Mouse (Mus musculus) mouse embryonic stem cell (cell line): ENCODE measurements around the gene P4ha1.
"Not testable (repeated sequence)": the region's sequence is repeated elsewhere in the genome, so short reads cannot be mapped to it uniquely, and the experiment has no call there.

ENCODE experiments used
- in situ Hi-C, 2 experiments: fragments of 300-500 bp; cut with MboI; formaldehyde crosslinking; loops; 1 replicate in 1 of 2; 3 replicates in 1 of 2; pipeline ENCODE4 v1.14.3; 2019 to 2020; ENCODE audit warnings: low sequenced_read_pairs in 2 of 2, low pct_unique_long_range_greater_than_20kb in 1 of 2, mixed read lengths in 1 of 2; ENCODE audit not compliant: unreplicated experiment in 1 of 2

Gene P4ha1

DNA sequence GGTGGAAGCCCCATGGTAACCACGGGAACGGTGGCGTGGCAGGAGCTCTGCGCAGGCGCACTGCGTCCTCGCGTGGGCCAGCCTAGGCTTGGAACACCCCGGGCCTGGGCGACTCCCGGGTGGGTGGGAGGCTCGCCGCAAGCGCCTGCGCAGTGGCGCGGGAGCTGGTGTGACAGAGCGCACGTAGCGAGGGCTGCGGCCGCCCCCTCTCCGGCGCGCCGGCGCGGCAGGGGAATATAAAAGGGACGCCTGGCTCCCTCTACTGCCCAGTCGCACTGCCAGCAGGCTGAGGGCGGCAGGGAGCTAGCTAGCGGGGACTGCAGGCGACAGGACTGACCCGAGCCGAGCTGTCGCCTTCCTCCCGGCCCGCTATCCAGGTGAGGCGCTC, at the start of gene P4ha1:
P4ha1 (plus strand) TSS at position 197 of the 388 bp plus-strand sequence.
- in situ Hi-C loops: no loop called here

DNA sequence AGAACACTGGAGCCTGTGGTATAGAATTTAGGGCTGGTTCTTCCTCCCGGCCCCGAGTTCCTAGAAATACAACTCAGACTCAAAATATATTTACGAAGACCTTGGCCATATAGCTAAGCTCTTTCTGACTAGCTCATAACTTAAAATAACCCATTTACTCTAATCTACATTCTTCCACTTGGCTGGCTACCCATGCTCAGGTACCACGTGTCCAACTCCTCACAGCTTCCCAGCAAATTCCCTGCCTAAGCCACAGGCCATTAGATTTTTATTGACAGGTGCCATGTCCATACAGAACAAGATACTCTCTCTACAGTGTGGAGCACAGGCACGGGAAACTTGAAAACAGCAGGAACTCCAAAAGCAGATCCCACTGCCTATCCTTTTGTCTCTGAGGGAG, 47.4 kb upstream of the P4ha1 start:
- in situ Hi-C loops: loop anchor here in 1 of 2 experiments (25.0 kb wide), 1 partner anchor 463 kb away; the partner anchor contains the start of gene Sh3rf3

DNA sequence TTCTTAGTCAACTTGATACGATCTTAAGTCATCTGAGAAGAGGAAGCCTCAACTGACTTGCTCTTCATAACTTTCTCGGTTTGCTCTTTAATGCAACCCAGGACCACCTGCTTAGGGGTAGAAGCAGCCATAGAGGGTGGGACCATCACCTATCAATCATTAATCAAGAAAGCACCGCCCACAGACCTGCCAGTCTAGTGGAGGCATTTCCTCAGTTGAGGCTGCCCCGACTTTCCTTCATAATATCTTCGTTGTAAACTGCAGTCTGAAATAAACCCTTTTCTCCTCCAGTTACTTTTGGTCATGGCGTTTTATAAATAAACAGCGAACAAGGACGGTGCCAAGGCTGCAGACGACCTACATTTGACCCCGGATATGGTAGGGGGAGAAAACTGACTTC, 46.0 kb upstream of the P4ha1 start:
- in situ Hi-C loops: loop anchor here in 1 of 2 experiments (25.0 kb wide), 1 partner anchor 465 kb away; the partner anchor contains the start of gene Sh3rf3

DNA sequence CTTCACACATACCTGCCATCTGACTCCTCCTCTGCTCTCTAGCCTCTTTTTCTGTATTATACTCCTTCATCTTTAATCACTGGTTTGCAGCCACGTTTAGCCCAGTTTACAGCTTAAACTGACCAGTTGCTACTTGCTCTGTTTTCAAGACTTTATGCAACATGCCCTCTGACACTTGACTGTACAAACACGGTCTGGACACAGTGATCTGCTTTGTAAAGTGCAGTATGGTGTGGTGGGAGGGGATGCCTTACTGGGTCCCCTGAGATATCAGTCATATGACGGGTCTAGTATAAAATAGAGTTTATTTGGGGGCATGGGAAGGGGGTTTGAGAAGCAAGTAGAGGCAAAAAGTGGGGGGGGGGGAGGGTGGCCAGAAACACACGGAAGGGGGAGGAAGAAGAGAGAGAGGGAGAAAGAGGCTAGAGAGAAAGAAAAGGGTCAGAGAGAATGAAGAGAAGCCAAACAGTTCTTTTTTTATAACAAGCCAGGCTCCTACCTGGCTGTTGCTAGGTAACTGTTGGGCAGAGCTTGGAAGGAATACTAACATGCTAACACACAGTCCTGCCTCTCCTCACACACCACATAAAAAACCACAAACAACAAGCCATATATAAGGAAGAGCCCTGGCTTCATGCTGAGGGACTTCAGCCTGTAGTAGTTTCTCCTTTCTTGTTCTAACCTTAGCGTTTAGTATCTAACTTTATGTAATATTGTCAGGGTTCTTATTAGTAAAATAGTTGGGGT, 45.2 kb upstream of the P4ha1 start:
- in situ Hi-C loops: loop anchor here in 1 of 2 experiments (25.0 kb wide), 1 partner anchor 466 kb away; the partner anchor contains the start of gene Sh3rf3

DNA sequence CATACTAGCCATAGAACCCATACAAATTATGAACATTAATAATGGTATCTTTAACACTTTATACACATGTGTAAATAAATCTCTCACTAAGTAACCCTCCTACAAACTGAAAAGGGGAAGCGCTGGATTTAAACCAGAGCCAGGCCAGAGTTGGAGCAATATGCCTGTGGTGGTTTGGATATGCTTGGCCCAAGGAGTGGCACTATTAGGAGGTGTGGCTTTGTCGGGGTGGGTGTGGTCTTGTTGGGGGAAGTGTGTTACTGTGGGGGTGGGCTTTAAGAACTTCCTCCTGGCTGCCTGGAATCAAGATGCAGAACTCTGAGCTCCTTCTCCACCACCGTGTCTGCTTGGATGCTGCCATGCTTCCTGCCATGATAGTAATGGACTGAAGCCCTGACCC, 39.9 kb upstream of the P4ha1 start:
- in situ Hi-C loops: loop anchor here in 1 of 2 experiments (10.0 to 25.0 kb wide), 2 partner anchors 118 to 471 kb away; partner anchors contain the start of gene Sh3rf3

DNA sequence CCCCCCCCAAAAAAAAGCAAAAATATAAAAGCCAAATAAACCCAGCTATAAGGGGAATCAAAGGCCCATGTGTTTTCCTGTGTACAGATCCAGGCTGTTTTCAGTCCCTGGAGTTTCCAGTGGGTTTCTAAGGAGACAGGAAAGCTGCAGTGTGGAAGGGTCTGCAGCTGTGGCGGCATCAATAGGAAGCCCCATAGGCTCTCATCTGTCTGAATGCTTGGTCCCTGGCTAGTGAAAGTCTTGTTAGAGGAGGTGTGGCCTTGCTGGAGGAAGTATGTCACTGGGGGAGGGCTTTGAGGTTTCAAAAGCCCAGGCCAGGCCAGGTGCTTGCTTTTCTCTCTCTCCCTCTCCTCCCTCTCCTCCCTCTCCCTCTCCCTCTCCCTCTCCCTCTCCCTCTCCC, 39.3 kb upstream of the P4ha1 start:
- in situ Hi-C loops: loop anchor here in 1 of 2 experiments (10.0 to 25.0 kb wide), 2 partner anchors 119 to 471 kb away; partner anchors contain the start of gene Sh3rf3

DNA sequence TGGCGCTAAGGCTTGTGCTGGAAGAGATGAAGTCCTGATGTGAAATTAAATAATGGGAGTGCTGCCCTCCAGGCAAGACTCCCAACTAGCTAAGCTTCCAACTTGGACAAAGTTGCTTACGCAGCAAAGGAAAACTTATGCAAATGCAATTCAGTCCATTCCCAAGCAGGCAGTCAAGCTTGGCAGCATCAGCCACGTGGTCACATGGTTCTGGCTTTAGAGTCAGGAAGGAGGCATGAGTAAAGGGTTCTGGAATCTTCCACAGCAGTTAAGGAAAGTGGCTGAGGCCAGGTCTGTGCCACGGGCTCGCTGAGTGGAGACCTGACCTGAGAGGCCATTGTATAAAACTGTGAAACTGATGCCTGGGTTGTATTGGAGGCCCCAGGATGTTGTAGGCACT, 37.6 kb upstream of the P4ha1 start:
- in situ Hi-C loops: loop anchor here in 1 of 2 experiments (10.0 to 25.0 kb wide), 2 partner anchors 121 to 473 kb away; partner anchors contain the start of gene Sh3rf3

DNA sequence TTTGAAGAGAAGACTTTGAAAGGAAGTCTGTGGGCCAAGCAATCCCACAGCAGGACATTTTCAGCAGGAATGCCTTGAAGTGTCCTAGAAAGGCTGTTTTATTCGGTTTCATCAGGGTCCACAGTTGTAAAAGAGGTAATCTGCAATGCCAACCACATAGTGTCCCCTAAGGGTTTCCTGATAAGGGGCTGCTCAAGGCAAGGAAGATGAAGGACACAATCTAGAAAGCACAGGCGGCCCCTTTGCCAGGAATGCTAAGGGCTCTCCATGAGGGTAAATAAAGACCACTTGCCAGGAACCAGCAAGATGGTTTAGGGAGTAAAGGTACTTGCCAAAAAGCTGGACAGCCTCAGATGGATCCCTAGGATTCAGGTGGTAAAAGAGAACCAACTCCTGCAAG, 35.8 kb upstream of the P4ha1 start:
- in situ Hi-C loops: loop anchor here in 1 of 2 experiments (10.0 to 25.0 kb wide), 2 partner anchors 122 to 475 kb away; partner anchors contain the start of gene Sh3rf3

DNA sequence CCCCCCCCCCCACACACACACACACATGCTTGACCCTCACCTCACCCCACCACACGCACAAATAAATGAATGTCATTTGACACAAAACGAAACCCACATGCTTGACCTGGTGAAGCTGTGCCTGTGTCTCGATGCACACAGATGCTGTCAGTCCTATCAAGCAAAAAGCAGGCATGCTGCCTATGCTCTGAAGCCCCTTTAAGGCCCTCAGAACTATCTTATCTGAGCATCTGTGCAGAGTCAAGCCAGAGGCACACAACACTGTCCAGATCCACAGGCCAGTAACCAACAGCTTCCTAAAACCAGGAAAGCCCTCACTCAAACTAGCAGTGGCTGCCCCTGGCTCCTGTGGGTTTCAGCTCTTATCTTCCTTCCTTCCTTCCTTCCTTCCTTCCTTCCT, 35.4 kb upstream of the P4ha1 start:
- in situ Hi-C loops: loop anchor here in 1 of 2 experiments (10.0 to 25.0 kb wide), 2 partner anchors 123 to 475 kb away; partner anchors contain the start of gene Sh3rf3

DNA sequence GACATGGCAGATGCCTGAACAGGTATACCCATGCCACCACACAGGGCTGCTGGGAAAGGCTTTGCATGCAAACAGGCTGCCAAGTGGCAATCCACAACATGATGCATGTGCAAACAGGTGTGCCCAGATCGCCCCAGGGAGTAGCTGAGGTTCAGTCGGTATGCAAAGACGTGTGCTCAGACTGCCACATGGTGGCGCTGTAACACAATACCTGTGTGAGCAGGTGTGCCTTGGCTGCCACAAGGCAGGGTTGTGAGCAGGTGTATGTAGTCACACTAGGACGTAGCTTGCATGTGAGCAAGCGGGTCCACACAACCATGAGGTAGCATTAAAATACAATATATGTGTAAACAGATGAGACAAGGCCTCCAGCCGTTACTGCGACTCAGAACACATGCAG, 34.0 kb upstream of the P4ha1 start:
- in situ Hi-C loops: loop anchor here in 1 of 2 experiments (10.0 to 25.0 kb wide), 2 partner anchors 124 to 477 kb away; partner anchors contain the start of gene Sh3rf3

DNA sequence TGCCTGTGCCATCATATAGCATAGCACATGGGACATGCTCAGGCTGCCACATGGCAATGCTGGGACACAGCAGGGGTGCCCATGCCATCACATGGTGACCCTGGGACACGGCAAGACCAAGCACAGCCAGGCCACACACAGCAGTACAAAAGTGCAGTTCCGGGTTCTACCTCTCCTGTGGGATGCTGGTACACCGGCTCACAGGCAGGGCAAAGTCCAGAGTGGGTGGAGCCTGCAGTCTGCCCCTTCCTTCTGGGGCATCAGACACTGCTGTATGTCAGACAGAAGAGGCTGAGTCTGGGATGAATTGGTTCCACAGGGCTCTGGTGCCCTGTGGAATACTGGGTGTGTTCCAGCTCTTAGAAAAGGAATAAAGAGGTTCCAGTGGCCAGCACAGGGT, 31.6 kb upstream of the P4ha1 start:
- in situ Hi-C loops: loop anchor here in 1 of 2 experiments (25.0 kb wide), 1 partner anchor 479 kb away; the partner anchor contains the start of gene Sh3rf3

DNA sequence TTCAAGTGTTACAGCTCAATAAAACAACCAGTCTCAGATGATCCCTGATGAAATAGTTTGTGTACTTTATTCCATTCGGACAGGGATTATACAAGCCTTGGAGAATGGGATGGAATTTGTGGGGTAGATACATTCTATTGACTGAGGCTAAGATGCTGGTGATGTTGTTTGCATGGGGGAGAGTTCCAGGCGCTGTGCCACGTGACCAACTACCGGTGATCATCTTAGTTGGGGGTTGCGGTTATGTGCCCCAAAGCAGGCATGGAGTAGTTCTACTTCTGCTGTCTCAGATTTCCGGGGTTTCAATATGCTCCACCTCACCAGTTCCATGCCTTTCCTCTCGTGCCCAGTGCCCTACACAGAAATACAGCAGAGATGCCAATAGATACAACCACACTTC, 31.0 kb upstream of the P4ha1 start:
- in situ Hi-C loops: loop anchor here in 1 of 2 experiments (25.0 kb wide), 1 partner anchor 480 kb away; the partner anchor contains the start of gene Sh3rf3

DNA sequence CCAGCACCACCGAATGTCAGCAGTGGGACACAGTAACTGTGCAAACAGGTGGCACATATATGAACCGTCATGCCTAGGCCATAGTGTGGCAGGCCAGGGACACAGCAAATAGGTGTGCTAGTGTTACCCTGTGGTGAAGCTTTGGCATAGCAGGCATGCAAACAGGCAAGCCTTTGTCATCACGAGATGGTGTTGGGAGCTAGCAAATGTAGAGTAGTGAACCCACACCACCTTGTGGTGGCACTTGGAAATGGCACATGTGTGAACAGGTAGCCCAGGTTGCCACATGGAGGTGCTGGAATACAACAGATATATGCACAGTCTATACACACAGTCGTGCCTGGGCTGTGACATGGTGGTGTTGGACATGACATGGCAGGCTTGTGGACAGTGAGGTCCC, 30.5 kb upstream of the P4ha1 start:
- in situ Hi-C loops: loop anchor here in 1 of 2 experiments (25.0 kb wide), 1 partner anchor 480 kb away; the partner anchor contains the start of gene Sh3rf3

DNA sequence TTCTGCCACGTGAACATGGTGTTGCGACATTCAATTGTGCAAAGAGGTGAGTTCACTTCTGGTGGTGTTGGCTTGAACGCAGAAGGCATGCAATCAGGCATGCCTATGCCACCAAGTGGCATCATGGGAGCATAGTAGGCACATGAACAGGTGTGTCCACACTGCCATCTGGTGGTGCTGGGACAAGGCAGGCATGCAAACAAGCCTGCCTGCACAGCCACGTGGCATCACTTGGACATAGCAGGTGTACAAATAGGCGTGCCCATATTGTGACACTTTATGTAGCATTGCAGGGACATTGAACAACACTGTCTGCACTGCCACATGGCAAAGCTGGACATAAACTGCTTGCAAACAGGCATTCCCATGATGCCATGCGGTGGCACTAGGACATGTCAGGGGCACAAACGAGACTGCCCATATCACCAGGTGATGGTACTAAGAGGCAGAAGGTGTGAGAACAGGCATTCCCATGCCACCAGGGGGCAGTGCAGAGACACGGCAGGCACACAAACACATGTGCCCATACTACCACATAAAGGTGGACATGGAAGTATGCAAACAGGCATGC, 27.8 kb upstream of the P4ha1 start:
- in situ Hi-C loops: loop anchor here in 1 of 2 experiments (25.0 kb wide), 1 partner anchor 483 kb away; the partner anchor contains the start of gene Sh3rf3

DNA sequence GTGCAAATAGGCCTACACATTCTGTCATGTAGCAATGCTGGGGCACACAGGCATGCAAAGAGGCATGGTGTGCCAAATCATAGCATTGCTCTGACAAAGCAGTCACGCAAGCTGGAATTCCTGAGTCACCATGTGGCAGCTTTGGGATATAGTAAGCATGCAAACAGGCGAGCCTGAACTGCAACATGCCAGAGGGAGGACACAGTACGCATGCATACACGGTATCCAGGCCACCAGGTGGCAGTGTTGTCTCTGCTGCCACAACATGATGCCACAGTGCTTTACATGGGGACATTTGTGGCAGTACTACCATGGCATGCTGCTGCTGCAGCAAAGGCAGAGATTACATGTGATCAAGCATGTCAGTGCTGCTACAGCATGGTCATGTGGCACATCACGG, 26.8 kb upstream of the P4ha1 start:
- in situ Hi-C loops: loop anchor here in 1 of 2 experiments (25.0 kb wide), 1 partner anchor 484 kb away; the partner anchor contains the start of gene Sh3rf3

DNA sequence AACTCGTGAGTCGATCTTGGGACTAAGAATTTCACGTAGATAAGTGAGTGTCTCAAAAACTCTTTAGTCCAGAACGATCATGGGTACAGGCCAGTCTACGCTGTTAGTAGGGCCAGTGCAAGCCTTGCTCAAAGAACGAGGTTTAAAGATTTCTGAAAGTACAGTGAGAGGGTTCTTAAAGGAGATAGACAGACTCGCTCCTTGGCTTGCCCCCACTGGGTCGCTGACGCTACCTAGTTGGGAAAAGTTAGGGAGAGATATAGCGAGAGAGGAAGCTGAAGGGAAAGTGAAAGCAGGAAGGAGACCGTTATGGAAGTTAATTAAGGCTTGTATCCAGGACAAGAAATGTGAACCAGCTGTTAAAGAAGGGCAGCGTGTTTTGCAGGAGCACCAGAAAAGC, 20.4 kb upstream of the P4ha1 start:
- in situ Hi-C loops: not testable (repeated sequence)

DNA sequence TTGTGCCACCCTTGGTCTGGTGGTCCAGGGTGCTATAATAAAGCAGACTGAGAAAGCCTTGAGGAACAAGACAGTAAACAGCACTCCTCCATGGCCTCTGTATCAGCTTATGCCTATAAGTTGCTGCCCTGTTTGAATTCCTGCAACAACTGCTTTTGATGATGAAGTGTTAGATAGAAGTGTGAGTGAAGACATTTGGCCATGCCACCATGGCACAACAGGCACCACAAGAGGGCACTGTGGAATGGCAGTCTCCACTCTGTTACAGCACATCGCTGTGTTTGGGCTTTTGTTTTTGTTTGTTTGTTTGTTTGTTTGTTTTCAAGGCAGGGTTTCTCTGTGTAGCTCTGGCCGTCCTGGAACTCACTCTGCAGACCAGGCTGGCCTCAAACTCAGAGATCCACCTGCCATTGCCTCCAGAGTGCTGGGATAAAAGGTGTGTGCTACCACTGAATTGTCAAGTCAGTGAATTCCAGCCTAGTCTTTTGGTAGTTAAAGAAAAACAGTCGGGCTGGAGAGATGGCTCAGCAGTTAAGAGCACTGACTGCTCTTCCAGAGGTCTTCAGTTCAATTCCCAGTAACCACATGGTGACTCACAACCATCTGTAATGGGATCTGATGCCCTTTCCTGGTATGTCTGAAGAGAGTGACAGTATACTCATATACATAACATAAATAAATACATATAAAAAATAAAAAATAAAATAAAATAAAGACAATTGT, 13.9 kb upstream of the P4ha1 start:
- in situ Hi-C loops: no loop called here

DNA sequence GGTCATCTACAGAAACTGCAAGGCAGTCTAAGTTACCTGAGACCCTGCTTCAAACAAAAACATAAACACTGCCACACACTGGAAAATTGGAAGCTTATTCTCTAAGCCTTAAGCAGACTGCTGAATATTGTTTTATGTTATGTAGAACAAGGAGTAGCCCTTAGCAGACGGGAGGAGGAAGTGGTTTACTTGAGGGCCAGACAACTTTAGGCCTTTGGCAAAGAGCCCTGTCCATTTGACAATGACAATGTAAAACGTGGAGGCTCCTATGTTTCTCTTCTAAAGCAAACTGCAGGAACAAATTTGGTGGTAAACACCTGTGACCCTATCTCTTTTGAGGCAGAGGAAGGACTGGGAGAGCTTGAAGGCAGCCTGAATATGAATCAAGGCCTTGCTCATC, 13.0 kb upstream of the P4ha1 start:
- in situ Hi-C loops: no loop called here
